Mouse (Mus musculus): ENCODE measurements around the gene Prss54. TPM values are rescaled to one million over a fixed set of nuclear protein-coding genes. Genes with fewer than 3 reads are reported as not detected.

Prss54 gene
- polyA plus RNA-seq, 1 experiment from 2014 or later, result not detected

DNA sequence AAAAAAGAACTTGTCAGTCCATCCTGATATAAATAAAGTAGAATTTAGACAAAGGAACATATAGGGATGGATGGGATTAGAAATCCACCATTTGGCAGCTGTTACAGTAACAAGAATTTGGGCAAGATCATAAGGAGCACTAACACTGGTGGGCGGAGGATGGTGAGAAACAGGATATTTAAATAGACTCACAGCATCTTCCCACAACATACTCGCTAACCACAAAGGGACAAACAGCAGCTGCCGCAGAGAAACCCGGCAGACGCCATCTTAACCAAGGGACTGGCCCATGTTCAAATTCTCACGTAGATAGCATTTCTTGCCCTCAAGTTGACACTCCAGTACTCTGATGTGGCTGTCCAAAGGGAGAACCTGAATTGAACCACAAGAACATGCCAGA is 59.2 kb downstream of the Prss54 start:
- 88% methylated on average over 6 of the region's 6 CpGs for WGBS
- H3K4me3 ChIP-seq, result no peak overlapping the region
- no peaks in the 10 kb centered on the region for H3K36me3 ChIP-seq
- no peak for ATAC-seq (ENCODE audit: low read depth)
- H3K9ac ChIP-seq, result no peak overlapping the region
- H3K27ac ChIP-seq (replicated peaks), result no peak overlapping the region
- no peak overlapping the region for H3K4me2 ChIP-seq
- H3K4me1 ChIP-seq (replicated peaks), result no peaks in the 10 kb centered on the region
- H3K27me3 ChIP-seq, result no peaks in the 10 kb centered on the region
- no peaks in the 10 kb centered on the region for H3K9me3 ChIP-seq

DNA sequence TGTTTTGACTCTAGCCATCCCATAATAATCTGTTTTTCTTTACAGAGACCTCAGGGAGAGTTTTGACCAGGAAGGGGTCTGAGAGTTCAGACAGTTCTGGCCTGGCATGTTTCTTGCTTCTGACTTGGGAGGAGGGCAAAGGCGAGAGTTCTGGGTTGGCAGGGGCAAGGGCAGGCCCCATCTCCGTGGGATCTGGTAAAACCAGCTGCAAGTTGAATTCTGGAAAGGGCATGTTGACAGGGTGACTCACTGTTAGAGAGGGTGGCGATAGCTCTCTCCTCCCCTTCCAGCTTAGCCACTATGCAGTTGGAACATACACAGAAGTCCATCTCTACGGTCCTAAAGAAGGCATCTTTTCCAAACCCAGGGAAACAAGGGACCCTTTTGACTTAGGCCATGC is 62.9 kb downstream of the Prss54 start:
- 78% methylated on average over 4 of the region's 4 CpGs for WGBS
- Histone ChIP-seq H3K27ac (replicated peaks) (no peak overlapping the region), H3K4me3 (no peak overlapping the region), H3K4me2 (no peak overlapping the region), H3K4me1 (replicated peaks) (no peaks in the 10 kb centered on the region), H3K36me3 (no peaks in the 10 kb centered on the region), H3K27me3 (no peaks in the 10 kb centered on the region), H3K9ac (no peak overlapping the region), H3K9me3 (no peaks in the 10 kb centered on the region)
- no peak for ATAC-seq (ENCODE audit: low read depth)

DNA sequence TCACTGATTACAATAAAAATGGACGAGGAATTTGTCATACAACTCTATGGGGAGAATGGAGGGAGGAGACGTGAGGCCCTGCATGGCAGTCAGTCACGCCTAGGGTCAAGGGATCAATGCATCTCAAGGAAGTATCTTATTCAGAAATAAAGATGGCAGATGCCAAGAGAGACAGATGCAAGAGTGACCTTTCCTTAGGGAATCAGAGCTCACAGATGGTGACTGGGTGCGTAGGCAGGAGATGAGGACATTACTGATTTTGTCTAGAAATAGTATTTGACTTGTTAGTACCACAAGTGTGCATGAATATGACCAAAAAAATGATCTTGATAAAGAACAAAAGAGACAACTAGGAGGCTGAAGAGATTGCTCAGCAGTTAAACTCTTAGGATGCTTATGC is 63.9 kb downstream of the Prss54 start:
- ATAC-seq (ENCODE audit: low read depth), result no peak
- 48% methylated on average over 4 of the region's 4 CpGs for WGBS

More for the DNA sequence above, 63.9 kb downstream of the Prss54 start:
- Histone ChIP-seq H3K9me3 (no peaks in the 10 kb centered on the region), H3K4me2 (no peak overlapping the region), H3K9ac (no peak overlapping the region), H3K36me3 (no peaks in the 10 kb centered on the region), H3K27ac (replicated peaks) (no peak overlapping the region), H3K4me3 (no peak overlapping the region), H3K27me3 (no peaks in the 10 kb centered on the region), H3K4me1 (replicated peaks) (no peaks in the 10 kb centered on the region)

Other genes starting within 250 kb of the Prss54 start
- 15.4 and 16.0 TPM in 2 replicates for gene Zfp319, start 244.4 kb downstream of the Prss54 start, polyA plus RNA-seq (2015; fragmentation: Nextera tagmentation; extraction: Ambion mirVana)
- 34.3 and 35.5 TPM in 2 replicates for gene Usb1, start 244.1 kb downstream of the Prss54 start, polyA plus RNA-seq (2015; fragmentation: Nextera tagmentation; extraction: Ambion mirVana)
- gene Mmp15, start 224.1 kb downstream of the Prss54 start, polyA plus RNA-seq (2015; fragmentation: Nextera tagmentation; extraction: Ambion mirVana), result 26.9 and 29.1 TPM in 2 replicates
- 124 and 128 TPM in 2 replicates for gene Cfap20, start 141.5 kb downstream of the Prss54 start, polyA plus RNA-seq (2015; fragmentation: Nextera tagmentation; extraction: Ambion mirVana)
- gene Csnk2a2, start 86.3 kb downstream of the Prss54 start, polyA plus RNA-seq (2015; fragmentation: Nextera tagmentation; extraction: Ambion mirVana), result 8.0 and 8.6 TPM in 2 replicates
- gene Ccdc113, start 42.3 kb downstream of the Prss54 start, polyA plus RNA-seq (2015; fragmentation: Nextera tagmentation; extraction: Ambion mirVana), result 0.54 and 1.5 TPM in 2 replicates
- 8.1 and 8.8 TPM in 2 replicates for gene Gins3, start 57.1 kb upstream of the Prss54 start, polyA plus RNA-seq (2015; fragmentation: Nextera tagmentation; extraction: Ambion mirVana)
- 244 and 275 TPM in 2 replicates for gene Ndrg4, start 100.6 kb upstream of the Prss54 start, polyA plus RNA-seq (2015; fragmentation: Nextera tagmentation; extraction: Ambion mirVana)
- 20.1 and 24.3 TPM in 2 replicates for gene Setd6, start 139.5 kb upstream of the Prss54 start, polyA plus RNA-seq (2015; fragmentation: Nextera tagmentation; extraction: Ambion mirVana)
- 42.9 and 43.9 TPM in 2 replicates for gene Cnot1, start 231.1 kb upstream of the Prss54 start, polyA plus RNA-seq (2015; fragmentation: Nextera tagmentation; extraction: Ambion mirVana)
- 284 and 330 TPM in 2 replicates for gene Sap18b, start 249.0 kb upstream of the Prss54 start, polyA plus RNA-seq (2015; fragmentation: Nextera tagmentation; extraction: Ambion mirVana)